Mouse (Mus musculus) cerebellum, adult 9-11 months (tissue): ENCODE measurements around the gene Chst1.

Experiments used
- DNase-seq: peaks from one replicate; pipeline ENCODE4 v3.0.0; 2022

The Chst1 gene

GRCm38 (mm10) chr2:92609704-92610379, 10.3 kb downstream of the Chst1 start:
- no peak for DNase-seq

DNA sequence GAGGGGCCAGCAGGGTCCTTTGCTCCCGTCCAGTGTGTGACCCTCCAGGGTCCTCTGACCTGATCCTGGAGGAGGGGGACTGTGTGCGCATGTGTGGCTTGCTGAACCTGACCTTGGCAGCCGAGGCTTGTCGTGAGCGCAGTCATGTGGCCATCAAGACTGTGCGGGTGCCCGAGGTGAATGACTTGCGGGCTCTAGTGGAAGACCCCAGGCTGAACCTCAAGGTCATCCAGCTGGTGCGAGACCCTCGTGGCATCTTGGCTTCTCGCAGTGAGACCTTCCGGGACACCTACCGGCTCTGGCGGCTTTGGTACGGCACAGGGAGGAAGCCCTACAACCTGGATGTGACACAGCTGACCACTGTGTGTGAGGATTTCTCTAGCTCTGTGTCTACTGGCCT, 14.1 kb downstream of the Chst1 start:
- no peak for DNase-seq

DNA sequence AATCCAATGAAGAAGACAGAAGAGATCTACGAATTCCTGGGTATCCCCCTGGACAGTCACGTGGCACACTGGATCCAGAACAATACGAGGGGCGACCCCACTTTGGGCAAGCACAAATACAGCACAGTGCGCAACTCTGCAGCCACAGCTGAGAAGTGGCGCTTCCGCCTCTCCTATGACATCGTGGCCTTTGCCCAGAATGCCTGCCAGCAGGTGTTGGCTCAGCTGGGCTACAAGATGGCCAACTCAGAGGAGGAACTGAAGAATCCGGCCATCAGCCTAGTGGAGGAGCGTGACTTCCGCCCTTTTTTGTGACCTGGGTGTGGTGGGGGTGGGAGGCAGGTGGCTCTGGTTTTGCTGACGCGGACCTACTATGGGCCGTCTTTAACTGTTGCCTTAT, 14.6 kb downstream of the Chst1 start:
- DNase-seq = no peak

- no peak for DNase-seq
Measured at GRCm38 (mm10) chr2:92617077-92617756, 17.7 kb downstream of the Chst1 start.

GRCm38 (mm10) chr2:92618016-92618415, 18.5 kb downstream of the Chst1 start:
- DNase-seq = no peak

- DNase-seq = no peak
Measured at GRCm38 (mm10) chr2:92627633-92628032, 28.1 kb downstream of the Chst1 start.

DNA sequence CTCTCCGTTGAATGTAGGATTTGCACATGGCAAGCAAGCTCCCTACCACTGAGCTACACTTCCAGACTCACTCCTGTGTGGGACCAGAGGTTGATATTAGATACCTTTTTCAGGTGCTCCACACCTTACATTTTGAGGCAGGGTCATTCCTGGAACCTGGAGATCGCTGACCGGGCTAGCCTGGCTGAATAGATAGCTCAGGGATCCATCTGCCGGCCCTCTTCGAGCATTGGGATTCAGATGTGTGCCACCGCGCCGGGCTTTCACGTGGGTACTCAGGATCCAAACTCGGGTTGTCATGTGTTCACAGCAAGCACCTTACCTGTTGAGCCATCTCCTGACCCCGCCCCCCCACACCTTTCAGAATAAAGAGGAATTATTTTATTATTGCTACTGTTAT, 31.3 kb downstream of the Chst1 start:
- DNase-seq = no peak

DNA sequence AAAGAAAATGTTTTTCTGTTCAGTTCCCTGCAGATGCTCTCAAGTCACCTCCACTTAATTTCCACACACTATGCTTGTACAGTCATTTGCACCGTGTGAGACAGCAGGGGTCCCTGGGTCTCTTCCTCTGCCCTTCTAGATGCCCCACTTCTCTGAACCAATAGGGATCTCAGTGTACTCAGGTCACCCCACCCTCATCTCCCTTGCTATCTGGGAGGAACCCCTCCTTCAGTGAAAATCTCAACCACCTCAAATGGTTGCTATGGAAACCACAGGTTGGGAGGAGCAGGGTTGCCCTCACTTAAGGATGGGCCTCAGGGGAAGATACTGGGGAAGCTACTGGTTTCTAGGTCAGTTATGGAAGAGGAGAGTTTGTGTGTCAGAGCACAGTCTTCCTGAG, 32.5 kb downstream of the Chst1 start:
- DNase-seq = no peak

GRCm38 (mm10) chr2:92640555-92640954, 41.0 kb downstream of the Chst1 start:
- no peak for DNase-seq

DNA sequence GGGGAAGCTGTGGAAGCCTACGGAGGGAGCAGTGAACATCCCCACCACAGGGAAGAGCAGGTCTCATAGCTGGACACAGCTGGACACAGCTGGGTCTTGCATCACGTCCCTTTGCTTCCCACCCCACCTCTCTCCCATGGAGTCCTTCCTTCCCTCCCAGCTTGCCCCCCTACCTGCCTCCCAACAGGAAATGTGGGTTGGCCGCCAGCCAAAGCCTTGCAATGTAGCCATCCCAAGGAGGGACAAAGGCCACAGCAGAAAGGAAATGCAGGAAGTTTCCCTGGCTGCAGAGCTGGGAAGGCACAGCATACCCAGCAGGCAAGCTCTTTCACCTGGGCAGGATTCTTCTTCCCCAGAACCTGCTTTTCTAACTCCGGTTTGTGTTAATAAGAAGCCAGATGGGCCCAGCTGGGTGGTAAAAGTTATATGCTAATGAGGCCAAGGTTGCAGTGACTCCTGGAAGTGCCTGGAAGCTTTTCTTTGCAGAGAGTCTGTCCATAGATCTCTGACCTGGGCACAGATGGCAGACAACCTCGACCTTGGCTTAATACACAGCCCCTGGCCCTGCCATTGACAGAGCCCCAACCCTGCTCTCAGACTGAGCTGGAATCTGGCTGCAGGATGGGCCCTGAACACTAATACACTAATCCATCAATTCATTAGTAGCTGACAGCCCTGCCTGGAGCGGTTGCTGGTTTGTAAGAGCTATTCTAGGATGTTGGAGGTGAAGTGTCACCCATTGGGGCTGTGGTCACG, 46.0 kb downstream of the Chst1 start:
- no peak for DNase-seq

- no peak for DNase-seq
Measured at GRCm38 (mm10) chr2:92649154-92649801, 49.8 kb downstream of the Chst1 start.

DNA sequence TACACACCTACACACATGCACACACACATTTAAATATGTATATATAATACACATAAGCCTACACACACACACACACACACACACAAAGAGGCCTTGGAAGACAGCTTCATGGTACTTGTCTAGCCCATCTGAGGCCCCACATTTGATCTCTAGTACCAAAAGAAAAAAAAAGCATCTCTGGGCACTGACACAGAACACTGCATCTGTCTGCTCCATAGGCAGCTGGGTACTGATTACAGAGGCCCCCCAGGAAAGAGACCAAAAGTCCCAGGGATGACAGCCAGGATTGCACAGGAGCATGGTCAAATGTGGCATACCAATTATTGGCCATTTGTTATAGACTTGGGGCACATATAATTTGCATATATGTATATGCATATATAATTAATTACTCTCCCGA, 50.9 kb downstream of the Chst1 start:
- DNase-seq = no peak

DNA sequence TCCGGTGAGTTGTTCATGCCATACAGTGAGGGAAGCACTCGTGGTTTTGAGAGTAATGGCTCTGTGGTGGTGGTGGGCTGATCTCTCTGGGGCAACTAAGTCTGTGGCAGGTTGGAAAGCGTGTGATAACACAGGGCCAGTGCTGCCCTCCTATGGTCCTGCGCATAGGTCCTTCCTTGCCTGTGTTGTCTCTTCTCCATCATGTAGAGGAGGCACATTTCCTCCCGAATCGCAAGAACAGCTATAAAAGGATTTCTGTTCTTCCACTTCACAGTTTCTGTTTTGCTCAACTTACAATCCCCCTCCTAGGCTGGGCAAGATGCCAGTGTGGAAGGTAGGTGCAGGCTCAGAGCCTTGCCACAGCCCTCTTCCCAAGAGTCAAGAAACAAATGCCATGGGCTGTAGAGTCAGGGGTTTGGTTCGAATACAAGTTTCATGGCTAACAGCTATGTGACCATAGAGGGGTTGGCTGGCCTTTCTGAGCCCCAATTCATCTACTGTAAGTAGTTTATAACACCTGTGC, 51.8 kb downstream of the Chst1 start:
- no peak for DNase-seq

DNA sequence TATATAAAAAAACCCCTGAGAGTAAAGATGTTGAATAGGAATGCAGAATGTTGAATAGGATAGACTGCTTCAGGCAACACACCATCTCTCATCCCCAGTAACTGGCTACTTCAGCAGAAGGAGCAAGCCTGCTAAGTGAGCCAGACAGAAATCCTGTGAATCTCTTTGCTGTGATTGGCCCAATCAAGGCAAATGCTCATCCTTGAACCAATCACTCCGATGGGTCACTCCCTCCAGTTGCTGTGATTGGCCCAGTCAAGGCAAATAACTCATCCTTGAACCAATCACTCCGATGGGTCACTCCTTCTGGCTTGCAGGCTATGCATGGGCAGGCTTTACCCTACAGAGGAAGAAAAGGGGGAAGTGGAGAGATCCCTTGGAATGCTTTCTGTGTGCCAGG, 57.7 kb downstream of the Chst1 start:
- no peak for DNase-seq

DNA sequence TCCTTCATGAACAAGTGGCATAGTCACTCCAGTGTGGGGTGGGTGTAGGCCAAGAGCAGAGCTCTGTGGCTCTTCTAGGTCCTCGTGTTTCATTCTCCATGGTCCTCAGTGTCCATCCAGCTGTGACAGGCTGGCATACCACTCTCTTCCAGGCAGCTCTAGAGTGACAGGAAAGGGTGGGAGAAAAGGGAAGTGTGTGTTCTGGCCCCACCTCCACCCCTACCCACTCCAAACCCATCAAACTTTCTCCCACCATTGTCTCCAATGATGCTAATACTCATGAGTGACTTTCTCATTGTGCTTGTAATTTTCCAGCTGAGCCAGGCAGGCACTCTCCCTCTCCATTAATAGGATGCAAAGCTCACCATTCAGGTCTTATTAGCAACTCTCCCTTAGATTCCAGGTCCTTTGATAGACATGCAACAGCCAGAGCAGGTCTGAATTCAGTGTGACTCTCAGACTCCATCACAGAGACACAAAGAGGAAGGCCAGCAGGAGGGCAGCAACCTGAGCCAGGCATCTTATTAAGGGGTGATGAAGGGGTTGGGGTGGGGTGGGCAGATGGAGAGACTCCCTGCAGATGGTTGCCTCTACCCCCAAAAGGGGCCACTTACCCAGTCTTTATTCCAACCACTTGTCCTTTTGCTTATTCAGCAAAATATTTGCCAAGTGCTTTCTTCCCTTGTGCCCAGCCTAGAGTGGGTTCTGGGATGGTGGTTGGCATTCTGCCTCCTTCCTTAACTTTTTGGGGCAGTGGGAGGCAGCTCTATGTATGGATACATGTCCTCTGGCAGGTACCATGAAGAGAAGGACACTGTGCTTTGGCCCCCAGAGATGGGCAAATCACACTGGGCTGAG, 59.0 kb downstream of the Chst1 start:
- no peak for DNase-seq

GRCm38 (mm10) chr2:92659491-92660035, 60.1 kb downstream of the Chst1 start:
- no peak for DNase-seq

GRCm38 (mm10) chr2:92662534-92663068, 63.1 kb downstream of the Chst1 start:
- DNase-seq = no peak
